Mouse (Mus musculus) lung, embryonic 15.5 days (tissue): ENCODE data around the gene Fut2. TPM values are rescaled to one million over a fixed set of nuclear protein-coding genes. Genes with fewer than 3 reads are reported as not detected.

ENCODE experiments used
- ATAC-seq: fragments of 200-750 bp; cut with Nextera tagmentation; 2 replicates; pipeline ENCODE4 v1.8.0; 2017; ENCODE audit warnings: moderate number of reproducible peaks, borderline replicate concordance; ENCODE audit not compliant: low FRiP score, low TSS enrichment; ENCODE audit errors: extremely low read depth
- H3K27ac ChIP-seq: fragments of 300-500 bp; sonication (generic); 2 replicates; pipeline ENCODE4 v1.5.1; 2015; ENCODE audit warnings: moderate library complexity, mild to moderate bottlenecking, inconsistent platforms
- H3K27me3 ChIP-seq: fragments of 300-500 bp; sonication (generic); 2 replicates; pipeline ENCODE4 v1.6.1; 2015; ENCODE audit warnings: inconsistent platforms
- H3K36me3 ChIP-seq: fragments of 300-500 bp; sonication (generic); 2 replicates; pipeline ENCODE4 v1.6.1; 2015; ENCODE audit warnings: inconsistent platforms
- H3K4me1 ChIP-seq: fragments of 300-500 bp; sonication (generic); 2 replicates; pipeline ENCODE4 v1.6.1; 2015; ENCODE audit warnings: inconsistent platforms
- H3K4me2 ChIP-seq: fragments of 300-500 bp; sonication (generic); 2 replicates; pipeline ENCODE4 v1.6.1; 2015; ENCODE audit warnings: inconsistent platforms, mild to moderate bottlenecking, moderate library complexity
- H3K4me3 ChIP-seq: fragments of 300-500 bp; sonication (generic); 2 replicates; pipeline ENCODE4 v1.5.1; 2015; ENCODE audit warnings: mild to moderate bottlenecking, inconsistent platforms
- H3K9ac ChIP-seq: fragments of 300-500 bp; sonication (generic); 2 replicates; pipeline ENCODE4 v1.6.1; 2015; ENCODE audit warnings: inconsistent platforms
- H3K9me3 ChIP-seq: fragments of 300-500 bp; sonication (generic); 2 replicates; pipeline ENCODE4 v1.6.1; 2016; ENCODE audit warnings: inconsistent platforms
- WGBS: fragments of 180-500 bp; shearing (Covaris S2); methylation state at CpG from one replicate; pipeline ENCODE4 v1.1.7; 2015; 5-methylcytosine and 5-hydroxymethylcytosine counted together
- polyA plus RNA-seq: library from polyadenylated mRNA; unstranded; fragments of >200 nt; fragmentation: Nextera tagmentation; extraction: Ambion mirVana; gene quantifications from 2 replicates; pipeline ENCODE4 v1.2.1, GENCODE M21; 2015

Gene Fut2
- polyA plus RNA-seq, 1 experiment from 2014 or later = 0.57 TPM

- 33% methylated on average over 13 of the region's 13 CpGs for WGBS
- Histone ChIP-seq H3K4me1 (peaks cover 57% of the 10 kb centered on the region), H3K27ac (peak overlapping the region; percentile 86), H3K4me2 (peak overlapping the region; percentile 98), H3K36me3 (peaks cover 30% of the 10 kb centered on the region), H3K9ac (no peak overlapping the region), H3K27me3 (no peaks in the 10 kb centered on the region), H3K9me3 (no peaks in the 10 kb centered on the region), H3K4me3 (0 out of 2 replicates have a peak overlapping the region, but pooled peaks have one; percentile 61)
- ATAC-seq = no peak
Measured at GRCm38 (mm10) chr7:45708221-45708761, 42.1 kb upstream of the Fut2 start.

GRCm38 (mm10) chr7:45707375-45707967 is 41.3 kb upstream of the Fut2 start:
- Histone ChIP-seq H3K27ac (peak overlapping the region; percentile 86), H3K4me1 (peaks cover 52% of the 10 kb centered on the region), H3K9me3 (no peaks in the 10 kb centered on the region), H3K9ac (peak overlapping the region; percentile 8; the same call in 1 of the 2 replicates), H3K4me3 (peak overlapping the region; percentile 61), H3K27me3 (no peaks in the 10 kb centered on the region), H3K4me2 (peak overlapping the region; percentile 98), H3K36me3 (peaks cover 22% of the 10 kb centered on the region)
- ATAC-seq = peak; percentile 16; the same call in 1 of the 2 replicates
- under 1% methylated on average over 27 of the region's 27 CpGs for WGBS

- Histone ChIP-seq H3K4me3 (peak overlapping the region; percentile 61), H3K27ac (peak overlapping the region; percentile 86), H3K9ac (peak overlapping the region; percentile 77), H3K27me3 (no peaks in the 10 kb centered on the region; the same call in 1 of the 2 replicates), H3K36me3 (peaks cover 15% of the 10 kb centered on the region), H3K4me2 (peak overlapping the region; percentile 98), H3K9me3 (no peaks in the 10 kb centered on the region), H3K4me1 (peaks cover 52% of the 10 kb centered on the region)
- WGBS = under 1% methylated on average over 29 of the region's 45 CpGs
- no peak for ATAC-seq
Measured at GRCm38 (mm10) chr7:45706721-45707241, 40.6 kb upstream of the Fut2 start.

- peak overlapping the region; percentile 86 for H3K27ac ChIP-seq
- WGBS = 1% methylated on average over 7 of the region's 7 CpGs
- peaks cover 7% of the 10 kb centered on the region; the same call in 1 of the 2 replicates for H3K27me3 ChIP-seq
- no peaks in the 10 kb centered on the region for H3K9me3 ChIP-seq
- H3K4me3 ChIP-seq = peak overlapping the region; percentile 61
- peak overlapping the region; percentile 98 for H3K4me2 ChIP-seq
- peaks cover 57% of the 10 kb centered on the region for H3K4me1 ChIP-seq
- H3K9ac ChIP-seq = peak overlapping the region; percentile 77
- no peak for ATAC-seq
- peaks cover 6% of the 10 kb centered on the region for H3K36me3 ChIP-seq
Measured at GRCm38 (mm10) chr7:45705873-45706281, 39.7 kb upstream of the Fut2 start.

GRCm38 (mm10) chr7:45705443-45705864 is 39.3 kb upstream of the Fut2 start:
- Histone ChIP-seq H3K36me3 (peaks cover 1% of the 10 kb centered on the region), H3K27ac (peak overlapping the region; percentile 86), H3K4me3 (peak overlapping the region; percentile 61), H3K4me1 (peaks cover 59% of the 10 kb centered on the region), H3K9ac (peak overlapping the region; percentile 77), H3K4me2 (peak overlapping the region; percentile 98), H3K27me3 (peaks cover 10% of the 10 kb centered on the region), H3K9me3 (no peaks in the 10 kb centered on the region)
- WGBS = 1% methylated on average over 21 of the region's 21 CpGs
- ATAC-seq = no peak

GRCm38 (mm10) chr7:45704730-45705442 is 38.7 kb upstream of the Fut2 start, which contains the start of gene Dbp:
TSS of gene Dbp (plus strand) at chr7:45705088.
- Histone ChIP-seq H3K27ac (peak within 1 kb of the TSS; percentile 86), H3K27me3 (peaks cover 15% of the 10 kb centered on the region), H3K9me3 (no peaks in the 10 kb centered on the region), H3K9ac (peak within 1 kb of the TSS; percentile 77), H3K4me2 (peak within 1 kb of the TSS; percentile 98), H3K4me3 (peak within 1 kb of the TSS; percentile 61), H3K4me1 (peaks cover 64% of the 10 kb centered on the region), H3K36me3 (no peaks in the 10 kb centered on the region)
- peak; percentile 90 for ATAC-seq
- under 1% methylated on average over 36 of the region's 36 CpGs for WGBS

GRCm38 (mm10) chr7:45704046-45704559 is 37.9 kb upstream of the Fut2 start:
- ATAC-seq = peak; percentile 29; the same call in 1 of the 2 replicates
- Histone ChIP-seq H3K4me2 (peak overlapping the region; percentile 98), H3K4me3 (peak overlapping the region; percentile 40), H3K9ac (peak overlapping the region; percentile 33; the same call in 1 of the 2 replicates), H3K27ac (peak overlapping the region; percentile 79), H3K4me1 (peaks cover 63% of the 10 kb centered on the region), H3K36me3 (no peaks in the 10 kb centered on the region), H3K9me3 (no peaks in the 10 kb centered on the region), H3K27me3 (peaks cover 23% of the 10 kb centered on the region)
- under 1% methylated on average over 13 of the region's 13 CpGs for WGBS

- Histone ChIP-seq H3K9me3 (no peaks in the 10 kb centered on the region), H3K4me3 (peak overlapping the region; percentile 40), H3K4me2 (peak overlapping the region; percentile 98), H3K4me1 (peaks cover 58% of the 10 kb centered on the region), H3K27ac (peak overlapping the region; percentile 79), H3K27me3 (peaks cover 29% of the 10 kb centered on the region), H3K36me3 (no peaks in the 10 kb centered on the region), H3K9ac (peak overlapping the region; percentile 18; the same call in 1 of the 2 replicates)
- 33% methylated on average over 12 of the region's 12 CpGs for WGBS
- no peak for ATAC-seq
Measured at GRCm38 (mm10) chr7:45703521-45704033, 37.4 kb upstream of the Fut2 start.

GRCm38 (mm10) chr7:45702809-45703520 is 36.8 kb upstream of the Fut2 start:
- Histone ChIP-seq H3K27me3 (peaks cover 33% of the 10 kb centered on the region), H3K27ac (no peak overlapping the region), H3K9ac (no peak overlapping the region), H3K4me2 (peak overlapping the region; percentile 98; the same call in 1 of the 2 replicates), H3K4me3 (no peak overlapping the region), H3K36me3 (no peaks in the 10 kb centered on the region), H3K9me3 (no peaks in the 10 kb centered on the region), H3K4me1 (peaks cover 52% of the 10 kb centered on the region)
- ATAC-seq = no peak
- 85% methylated on average over 17 of the region's 17 CpGs for WGBS

GRCm38 (mm10) chr7:45702316-45702715 is 36.1 kb upstream of the Fut2 start:
- H3K4me2 ChIP-seq = no peak overlapping the region
- no peak overlapping the region for H3K4me3 ChIP-seq
- no peak overlapping the region for H3K27ac ChIP-seq
- no peak overlapping the region for H3K9ac ChIP-seq
- no peak for ATAC-seq
- WGBS = 89% methylated on average over 11 of the region's 11 CpGs
- no peaks in the 10 kb centered on the region for H3K9me3 ChIP-seq
- no peaks in the 10 kb centered on the region for H3K36me3 ChIP-seq
- H3K27me3 ChIP-seq = peaks cover 33% of the 10 kb centered on the region
- peaks cover 45% of the 10 kb centered on the region for H3K4me1 ChIP-seq

GRCm38 (mm10) chr7:45701607-45702006 is 35.4 kb upstream of the Fut2 start:
- H3K4me2 ChIP-seq = no peak overlapping the region
- H3K9ac ChIP-seq = no peak overlapping the region
- H3K27ac ChIP-seq = no peak overlapping the region

More at GRCm38 (mm10) chr7:45701607-45702006, 35.4 kb upstream of the Fut2 start:
- no peak overlapping the region for H3K4me3 ChIP-seq
- no peaks in the 10 kb centered on the region for H3K36me3 ChIP-seq
- 83% methylated on average over 11 of the region's 11 CpGs for WGBS
- no peaks in the 10 kb centered on the region for H3K9me3 ChIP-seq
- peaks cover 33% of the 10 kb centered on the region for H3K27me3 ChIP-seq
- H3K4me1 ChIP-seq = peaks cover 39% of the 10 kb centered on the region
- ATAC-seq = no peak
